Mouse (Mus musculus) gastrocnemius, postnatal 14 days (tissue): ENCODE results near the gene Il27. TPM values are rescaled to one million over a fixed set of nuclear protein-coding genes. Genes with fewer than 3 reads are reported as not detected.

ENCODE experiments used
- DNase-seq: peaks from one replicate; pipeline ENCODE4 v3.0.0; 2021; ENCODE audit warnings: mixed read lengths
- intact Hi-C: fragments of 180-260 bp; cut with DNase I; formaldehyde crosslinking; loops from one replicate; pipeline ENCODE4 v1.15.1; 2025; ENCODE audit warnings: low total_unique reads
- microRNA-seq, 2 experiments: library from miRNA; unstranded; fragments of <30 nt; microRNA quantifications; one replicate each; pipeline ENCODE4 v1.2.0; 2021
- total RNA-seq, 2 experiments: library from RNA; stranded (reverse); gene quantifications; 2 replicates each; pipeline ENCODE4 v1.2.3; 2021

Gene Il27
- total RNA-seq, 2 experiments from 2014 or later, result not detected

- DNase-seq, result no peak
- intact Hi-C loops, result no loop called here
These were observed 38.1 kb downstream of the Il27 start for GRCm38 (mm10) chr7:126556635-126557034.

- no peak for DNase-seq
- intact Hi-C loops, result no loop called here
These were observed 39.9 kb downstream of the Il27 start for GRCm38 (mm10) chr7:126554796-126555195.

- intact Hi-C loops, result no loop called here
- DNase-seq, result no peak
These were observed 49.1 kb downstream of the Il27 start for GRCm38 (mm10) chr7:126545631-126546030.

- DNase-seq, result no peak
- intact Hi-C loops, result no loop called here
These were observed 53.1 kb downstream of the Il27 start for GRCm38 (mm10) chr7:126541661-126542060.

Small RNA genes within 50 kb of the gene (microRNA-seq; reads per million reads assigned to microRNA genes)
- 0 to 2.2 reads per million in 2 experiments for gene Mir7059

Other genes with a start within 250 kb of the Il27 start
- under 1 TPM; 0.25 to 0.33 TPM for gene Lat, start 225.4 kb downstream of the Il27 start, total RNA-seq
- gene Spns1, start 217.5 kb downstream of the Il27 start, total RNA-seq, result 10 to 100 TPM; 21.5 to 26.4 TPM
- 1 to 10 TPM; 2.1 to 2.6 TPM for gene Nfatc2ip, start 198.2 kb downstream of the Il27 start, total RNA-seq
- gene Cd19, start 180.1 kb downstream of the Il27 start, total RNA-seq, result under 1 TPM in 1 of 2 experiments, not detected in 1; 0.08 TPM
- gene Rabep2, start 166.2 kb downstream of the Il27 start, total RNA-seq, result 10 to 100 TPM; 12.1 to 12.7 TPM
- over 10,000 TPM; 16,285 to 17,681 TPM for gene Atp2a1, start 131.8 kb downstream of the Il27 start, total RNA-seq
- 10 to 100 TPM; 47.1 to 47.6 TPM for gene Sh2b1, start 119.5 kb downstream of the Il27 start, total RNA-seq
- 100 to 1,000 TPM; 117 to 146 TPM for gene Tufm, start 107.6 kb downstream of the Il27 start, total RNA-seq
- gene Atxn2l, start 91.5 kb downstream of the Il27 start, total RNA-seq, result 10 to 100 TPM; 31.1 to 32.4 TPM
- gene Eif3c, start 28.5 kb downstream of the Il27 start, total RNA-seq, result 100 to 1,000 TPM; 135 to 136 TPM
- gene Apobr, start 10.0 kb downstream of the Il27 start, total RNA-seq, result under 1 TPM; 0.55 to 0.88 TPM
- 1 to 10 TPM; 6.5 to 7.6 TPM for gene Cln3, start 9.1 kb downstream of the Il27 start, total RNA-seq
- 10 to 100 TPM; 15.4 to 18.3 TPM for gene Nupr1, start 35.9 kb upstream of the Il27 start, total RNA-seq
- 10 to 100 TPM; 23.2 to 24.6 TPM for gene Sgf29, start 54.4 kb upstream of the Il27 start, total RNA-seq
- 10 to 100 TPM; 20.3 to 45.9 TPM for gene Sult1a1, start 81.5 kb upstream of the Il27 start, total RNA-seq
- 10 to 100 TPM; 40.7 to 41.6 TPM for gene Bola2, start 100.5 kb upstream of the Il27 start, total RNA-seq
- gene Slx1b, start 100.8 kb upstream of the Il27 start, total RNA-seq, result 1 to 10 TPM; 3.7 to 4.6 TPM
- 1 to 10 TPM; 2.7 to 3.6 TPM for gene Coro1a, start 112.8 kb upstream of the Il27 start, total RNA-seq
- 10 to 100 TPM; 35.0 to 40.0 TPM for gene Mapk3, start 164.7 kb upstream of the Il27 start, total RNA-seq
- 1 to 10 TPM in 1 of 2 experiments, under 1 TPM in 1; 0.92 to 1.8 TPM for gene Gdpd3, start 171.4 kb upstream of the Il27 start, total RNA-seq
- gene Ypel3, start 182.0 kb upstream of the Il27 start, total RNA-seq, result 10 to 100 TPM; 52.4 to 64.9 TPM
- under 1 TPM; 0.31 to 0.55 TPM for gene Tbx6, start 186.5 kb upstream of the Il27 start, total RNA-seq
- gene Ppp4c, start 197.6 kb upstream of the Il27 start, total RNA-seq, result 10 to 100 TPM; 28.0 to 33.6 TPM
- 10 to 100 TPM; 12.5 to 14.2 TPM for gene Fam57b, start 202.7 kb upstream of the Il27 start, total RNA-seq
- gene 4930451I11Rik, start 236.7 kb upstream of the Il27 start, total RNA-seq, result not detected